Mouse (Mus musculus) T-helper 17 cell (primary cell): ENCODE data around the gene Doxl2.

ENCODE experiments used
- in situ Hi-C, 2 experiments: fragments of 300-600 bp; cut with MboI, MseI; formaldehyde crosslinking; loops; 1 replicate in 1 of 2; 2 replicates in 1 of 2; pipeline ENCODE4 v1.15.1; 2025; ENCODE audit warnings: high pct_unique_total_duplicates in 2 of 2

The Doxl2 gene

GRCm38 (mm10) chr6:49008420-49009160, 33.8 kb downstream of the Doxl2 start:
- in situ Hi-C loops = no loop called here

DNA sequence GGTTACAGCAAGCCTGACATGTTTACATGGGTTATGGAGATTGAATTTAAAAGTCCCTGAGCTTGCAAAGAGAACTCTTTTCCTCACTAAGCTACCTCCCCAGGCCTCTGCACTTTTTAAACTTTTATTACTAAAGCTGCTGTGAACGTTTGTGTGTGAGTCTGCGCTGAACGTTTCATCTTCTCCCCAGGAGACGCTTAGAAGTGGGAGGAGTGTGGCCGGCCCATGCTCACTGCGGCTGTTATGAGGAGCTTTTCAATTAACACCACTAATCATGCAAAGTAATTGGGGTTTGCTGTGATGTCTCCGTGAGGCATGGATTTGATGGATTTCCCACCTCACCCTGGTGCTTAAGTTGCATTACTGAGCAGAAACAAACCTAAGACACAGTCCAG, 34.4 kb downstream of the Doxl2 start:
- in situ Hi-C loops = no loop called here

- in situ Hi-C loops = no loop called here
Observed at GRCm38 (mm10) chr6:49009665-49010064, 34.9 kb downstream of the Doxl2 start.

DNA sequence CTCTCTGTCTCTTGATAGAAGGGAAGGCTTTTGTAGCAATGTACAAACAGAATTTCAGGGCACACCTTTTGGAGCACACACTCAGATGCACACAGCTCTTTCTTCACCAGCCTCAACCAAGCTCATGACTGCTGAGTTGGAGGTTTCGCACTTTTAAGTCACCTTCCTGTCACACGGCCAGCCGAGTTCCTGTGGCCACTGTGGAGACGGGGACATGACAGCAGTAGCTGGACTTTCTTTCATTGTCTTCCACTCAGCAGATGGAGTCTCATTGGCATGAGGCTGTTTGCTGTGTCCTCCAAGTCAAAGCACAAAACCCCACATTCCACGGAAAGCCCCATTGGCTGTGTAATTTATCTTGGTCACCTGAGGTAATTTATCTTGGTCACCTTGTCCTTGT, 36.4 kb downstream of the Doxl2 start:
- in situ Hi-C loops = no loop called here

DNA sequence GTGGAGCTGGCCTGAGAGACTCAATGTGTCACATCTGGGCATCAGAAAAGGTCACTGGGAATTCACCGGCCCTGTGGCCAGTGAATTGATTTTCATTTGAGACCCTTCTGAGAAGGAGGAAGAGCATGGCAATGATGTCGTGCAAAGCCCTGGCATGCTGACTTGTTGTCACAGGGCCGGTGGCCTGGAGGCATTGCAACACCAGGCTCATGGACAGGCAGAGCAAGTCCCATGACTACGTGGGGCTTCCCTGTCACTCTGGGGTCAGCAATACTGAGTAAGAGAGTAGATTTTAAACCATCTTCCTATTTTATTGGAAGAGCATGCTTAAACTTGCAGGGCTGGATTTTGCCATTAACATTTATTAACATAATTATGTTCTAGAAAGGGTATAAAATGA, 38.3 kb downstream of the Doxl2 start:
- in situ Hi-C loops = no loop called here

DNA sequence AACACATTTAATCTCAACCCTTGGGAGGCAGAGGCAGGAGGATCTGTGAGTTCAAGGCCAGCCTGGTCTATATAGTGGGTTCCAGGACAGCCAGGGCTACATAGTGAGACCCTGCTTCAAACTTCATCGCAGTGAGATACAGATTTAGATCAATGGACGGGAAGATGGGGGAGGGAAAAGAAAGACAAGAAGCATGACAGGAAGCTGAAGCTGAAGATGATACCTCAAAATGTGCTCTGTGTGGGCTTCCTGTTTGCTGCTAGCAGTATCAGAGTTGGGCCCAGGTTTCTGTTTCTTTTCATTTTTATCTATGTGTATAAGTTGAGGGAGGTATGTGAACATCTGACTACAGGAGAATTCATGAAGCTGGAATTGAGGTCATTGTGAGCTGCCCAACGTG, 38.7 kb downstream of the Doxl2 start:
- in situ Hi-C loops = no loop called here

GRCm38 (mm10) chr6:49017150-49017549, 42.4 kb downstream of the Doxl2 start:
- in situ Hi-C loops = no loop called here

DNA sequence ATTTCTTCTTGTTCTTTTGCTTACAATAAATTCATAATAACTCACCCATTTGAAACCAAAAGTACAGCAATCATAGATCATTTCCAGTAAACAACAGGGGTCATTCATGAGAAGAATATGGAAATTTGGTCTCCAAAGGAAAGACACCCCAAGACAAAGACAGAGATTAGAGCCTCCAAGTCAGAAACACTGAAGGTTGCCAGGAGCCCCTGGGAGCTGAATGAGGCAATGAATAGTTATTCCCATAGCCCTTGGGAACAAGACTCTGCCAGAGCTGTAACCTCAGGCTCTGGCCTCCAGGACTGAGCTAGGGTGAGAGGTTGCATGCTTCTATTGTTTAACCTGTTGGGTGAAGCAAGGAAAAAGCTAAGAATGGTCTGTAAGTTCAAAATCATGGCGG, 44.6 kb downstream of the Doxl2 start:
- in situ Hi-C loops = no loop called here

DNA sequence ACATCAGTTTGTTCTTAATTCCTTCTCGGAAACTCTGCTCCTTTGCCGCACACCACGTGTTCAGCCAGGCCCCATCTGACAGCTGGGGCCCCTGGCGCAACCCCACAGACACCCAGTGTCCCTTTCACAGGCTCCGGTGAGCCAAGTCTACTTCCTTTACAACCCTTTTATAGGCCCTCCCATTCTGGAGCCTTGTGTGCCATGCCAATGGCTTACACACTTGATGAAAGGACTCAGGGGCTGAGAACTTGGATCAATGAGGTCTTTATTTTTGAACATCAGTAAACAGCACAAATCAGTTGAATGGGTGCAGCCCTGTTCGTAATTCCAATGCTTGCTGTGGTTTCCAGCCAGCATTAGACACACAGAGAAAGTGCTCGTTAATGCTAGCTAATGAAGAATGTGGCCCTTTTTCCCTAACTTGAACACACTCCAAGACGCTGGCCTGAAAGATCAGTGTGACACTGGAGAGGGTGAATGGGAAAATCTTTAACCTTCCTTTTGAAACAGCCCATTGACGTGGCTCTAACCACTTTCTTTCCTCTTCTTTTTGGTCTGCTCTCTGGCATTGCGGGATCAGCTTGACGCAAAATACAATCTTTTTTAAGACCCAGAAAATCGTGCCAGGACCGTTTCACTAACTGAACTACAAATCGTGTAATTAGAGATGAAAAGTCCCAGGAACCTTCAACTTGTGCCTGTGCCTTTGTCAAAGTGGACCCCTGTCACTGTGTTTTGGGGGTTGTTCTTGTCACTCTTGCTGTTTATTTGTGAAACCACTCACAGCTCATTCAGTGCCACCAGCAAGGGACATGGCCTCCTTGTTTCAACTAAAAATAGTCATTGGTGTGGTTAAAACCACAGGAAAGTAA, 46.6 kb downstream of the Doxl2 start:
- in situ Hi-C loops = no loop called here

DNA sequence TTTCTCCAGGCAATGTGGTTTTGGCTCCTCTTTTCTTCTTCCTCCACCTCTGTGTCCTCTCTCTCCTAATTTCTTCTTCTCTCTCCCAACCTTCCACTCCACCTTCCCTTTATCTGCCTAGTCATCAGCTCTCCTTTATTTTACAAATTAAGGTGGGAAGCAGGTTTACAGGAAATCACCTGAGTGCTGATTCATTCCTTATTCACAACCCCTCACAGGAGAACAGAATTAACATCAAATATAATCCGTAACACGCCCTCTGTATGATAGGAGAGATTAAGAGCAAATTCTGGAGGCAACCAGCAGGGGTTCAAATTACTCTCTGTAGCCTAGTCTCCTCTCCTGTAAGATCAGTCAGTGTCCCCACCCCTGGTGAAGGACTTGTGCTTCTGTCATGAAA, 47.6 kb downstream of the Doxl2 start:
- in situ Hi-C loops = no loop called here

DNA sequence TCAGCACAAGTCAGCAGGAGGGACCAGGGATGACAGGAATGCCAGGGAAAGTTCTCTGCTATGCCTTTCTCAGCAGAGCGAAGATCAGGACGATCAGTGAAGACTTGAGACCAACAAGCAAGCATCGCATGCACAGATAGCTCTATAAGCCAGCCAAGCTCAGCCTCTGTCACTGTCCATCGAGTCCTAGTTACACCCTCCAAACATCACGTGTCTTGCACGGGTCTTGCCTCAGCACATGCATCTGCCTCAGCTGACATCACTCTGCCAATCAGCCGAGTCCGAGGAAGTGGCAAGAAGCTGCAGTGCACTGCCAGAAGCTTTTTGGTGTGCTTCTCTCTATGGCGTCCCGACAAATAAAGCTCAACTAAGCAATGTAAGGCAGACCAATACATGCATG, 48.6 kb downstream of the Doxl2 start:
- in situ Hi-C loops = no loop called here

DNA sequence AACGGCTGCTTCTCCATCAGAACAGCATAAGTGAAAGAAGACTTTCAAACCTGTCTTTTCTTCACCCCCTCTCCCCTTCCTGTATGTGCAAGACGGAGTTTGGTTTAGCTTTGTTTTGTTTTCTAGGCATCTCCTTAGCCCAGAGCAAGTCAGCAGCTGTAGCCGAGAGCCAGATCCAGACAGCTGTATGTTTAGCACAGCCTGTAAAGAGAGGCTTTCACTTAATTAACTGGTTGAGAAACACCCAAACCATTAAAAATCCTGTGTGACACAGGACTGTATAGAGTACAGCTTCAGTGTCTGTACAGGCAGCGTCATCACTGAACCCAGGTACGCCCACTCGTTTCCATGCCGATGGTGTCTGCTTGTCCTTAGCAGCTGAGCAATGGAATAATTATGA, 50.5 kb downstream of the Doxl2 start:
- in situ Hi-C loops = no loop called here

DNA sequence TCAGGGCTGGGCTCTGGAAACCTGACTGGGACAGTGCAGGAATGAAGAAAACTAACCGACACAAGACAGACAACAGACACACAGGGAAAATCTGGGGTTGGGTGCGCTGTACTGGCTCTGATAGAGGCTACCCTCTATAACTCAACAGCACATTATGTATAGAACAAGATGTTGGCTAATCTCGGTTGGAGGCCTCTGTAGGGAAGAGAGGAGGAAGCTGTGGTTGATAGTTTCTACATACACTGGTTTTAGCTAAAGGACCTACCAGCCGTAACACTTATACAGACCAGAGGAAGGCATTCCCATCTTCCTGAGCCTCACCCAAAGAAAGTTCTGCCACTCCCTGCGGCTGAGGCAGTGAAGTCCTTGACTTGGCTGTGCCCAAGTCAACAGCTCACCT, 51.7 kb downstream of the Doxl2 start:
- in situ Hi-C loops = no loop called here

- in situ Hi-C loops = no loop called here
Observed at GRCm38 (mm10) chr6:49028019-49028418, 53.3 kb downstream of the Doxl2 start.
